Mouse (Mus musculus) adrenal gland (tissue): ENCODE results near the gene Gsk3a.

Experiments
- intact Hi-C: fragments of 180-260 bp; cut with DNase I; formaldehyde crosslinking; loops from one replicate; pipeline ENCODE4 v1.15.1; 2025
- long read RNA-seq, 2 experiments: library from polyadenylated mRNA; unstranded; transcript quantifications; one replicate each; pipeline ENCODE4 v2.0.0; 2020; ENCODE audit warnings: borderline replicate concordance in 1 of 2; ENCODE audit not compliant: insufficient replicate concordance in 1 of 2

Gene Gsk3a
- long read RNA-seq, experiment 1, partial matches to known transcripts: 0 of 1 reads
- long read RNA-seq, experiment 1, other reads (novel, unspliced or antisense): 1 of 1 reads
- long read RNA-seq, experiment 2, partial matches to known transcripts: 0 of 1 reads
- long read RNA-seq, experiment 2, other reads (novel, unspliced or antisense): 1 of 1 reads

DNA sequence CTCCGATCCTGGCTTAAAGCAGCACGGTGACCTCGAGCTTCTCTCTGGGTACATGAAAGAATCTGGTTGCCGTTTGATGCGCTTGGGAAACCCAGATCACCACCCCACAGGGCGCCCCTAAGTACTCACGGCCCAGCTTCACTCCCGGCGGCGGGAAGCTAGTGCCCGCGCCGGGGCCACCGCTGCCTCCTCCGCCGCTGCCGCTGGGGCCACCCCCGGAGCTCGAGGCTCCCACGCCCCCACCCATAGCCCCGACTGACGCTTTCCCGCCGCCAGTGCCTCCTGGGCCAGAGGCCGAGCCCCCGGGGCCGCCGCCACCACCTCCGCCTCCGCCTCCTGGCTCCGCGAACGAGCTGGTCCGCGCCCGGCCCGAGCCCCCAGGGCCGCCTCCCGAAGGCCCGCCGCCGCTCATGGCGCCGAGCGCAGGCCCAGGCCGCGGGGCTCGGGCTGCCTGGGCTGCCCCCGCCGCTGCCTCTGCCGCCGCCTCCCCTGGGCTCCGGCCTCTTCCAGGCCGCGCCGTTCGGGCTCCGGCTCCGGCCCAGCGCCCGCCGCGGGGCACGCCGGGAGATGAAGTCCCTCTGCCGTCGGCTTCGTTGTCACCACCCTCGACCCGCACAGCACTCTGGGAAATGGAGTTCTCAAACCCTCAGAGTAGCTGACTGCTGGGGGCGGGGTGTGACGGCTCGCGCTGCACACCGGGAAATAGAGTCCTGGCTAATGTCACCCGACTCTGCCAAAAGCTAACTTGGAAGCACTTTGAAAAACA lies at the start of gene Gsk3a:
Gene Gsk3a (minus strand): TSS at position 603 of the 766 bp plus-strand sequence.
- intact Hi-C loops: no loop called here

DNA sequence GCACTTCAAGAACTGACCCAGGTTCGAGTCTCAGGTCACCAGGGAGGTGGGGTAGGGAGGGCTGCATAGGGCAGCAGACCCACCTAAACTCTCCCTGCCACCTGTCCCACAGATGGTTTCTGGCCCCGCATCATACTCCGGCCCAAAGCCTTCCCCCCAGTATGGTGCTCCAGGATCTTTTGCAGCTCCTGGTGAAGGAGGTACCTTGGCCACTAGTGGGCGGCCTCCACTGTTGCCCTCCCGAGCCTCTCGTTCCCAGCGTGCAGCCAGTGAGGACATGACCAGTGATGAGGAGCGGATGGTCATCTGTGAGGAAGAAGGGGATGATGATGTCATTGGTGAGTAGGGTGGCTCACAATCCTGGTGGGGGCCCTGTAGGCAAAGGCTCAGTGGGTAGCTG lies 49.3 kb upstream of the Gsk3a start:
- intact Hi-C loops: no loop called here

DNA sequence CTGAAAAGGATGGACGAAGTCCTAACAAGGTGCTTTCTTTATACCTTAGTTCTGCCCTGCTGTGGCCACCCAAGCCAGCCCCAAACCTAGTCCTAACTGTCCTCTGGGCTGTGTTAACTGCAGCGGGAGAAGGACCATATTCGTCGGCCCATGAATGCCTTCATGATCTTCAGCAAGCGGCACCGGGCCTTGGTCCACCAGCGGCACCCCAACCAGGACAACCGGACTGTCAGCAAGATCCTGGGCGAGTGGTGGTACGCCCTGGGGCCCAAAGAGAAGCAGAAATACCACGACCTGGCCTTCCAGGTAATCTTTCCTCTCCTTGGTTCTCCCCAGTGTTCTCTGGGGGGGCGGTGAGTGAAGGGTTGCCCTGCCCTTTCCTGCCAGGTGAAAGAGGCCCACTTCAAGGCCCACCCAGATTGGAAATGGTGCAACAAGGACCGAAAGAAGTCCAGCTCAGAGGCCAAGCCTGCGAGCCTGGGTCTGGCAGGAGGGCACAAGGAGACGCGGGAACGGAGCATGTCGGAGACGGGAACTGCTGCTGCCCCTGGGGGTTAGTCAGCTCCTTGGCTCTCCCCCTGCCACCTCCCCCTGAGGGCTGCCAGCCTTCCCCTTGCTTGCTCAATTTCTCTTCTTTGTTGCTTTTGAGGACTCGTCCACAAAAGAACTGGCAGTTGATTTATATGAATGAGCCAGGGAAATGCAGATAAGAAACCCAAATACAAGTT lies 48.0 kb upstream of the Gsk3a start:
- intact Hi-C loops: loop anchor here (2.0 kb wide), 1 partner anchor 29 kb away; no protein-coding TSS in a partner anchor

DNA sequence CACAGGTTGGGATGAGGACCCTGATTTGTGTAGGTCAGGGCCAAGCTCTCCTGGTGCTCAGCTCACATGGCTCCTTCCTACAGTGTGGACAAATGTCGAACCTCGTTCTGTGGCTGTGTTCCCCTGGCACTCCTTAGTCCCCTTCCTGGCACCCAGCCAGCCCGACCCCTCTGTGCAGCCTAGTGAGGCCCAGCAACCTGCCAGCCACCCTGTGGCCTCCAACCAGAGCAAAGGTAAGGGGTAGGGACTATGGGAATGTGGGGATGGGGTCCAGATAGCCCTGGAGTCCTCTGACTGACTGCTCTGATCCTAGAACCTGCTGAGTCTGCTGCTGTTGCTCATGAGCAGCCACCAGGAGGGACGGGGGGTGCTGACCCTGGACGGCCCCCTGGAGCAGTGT lies 47.1 kb upstream of the Gsk3a start:
- intact Hi-C loops: loop anchor here (2.0 kb wide), 1 partner anchor 30 kb away; no protein-coding TSS in a partner anchor

DNA sequence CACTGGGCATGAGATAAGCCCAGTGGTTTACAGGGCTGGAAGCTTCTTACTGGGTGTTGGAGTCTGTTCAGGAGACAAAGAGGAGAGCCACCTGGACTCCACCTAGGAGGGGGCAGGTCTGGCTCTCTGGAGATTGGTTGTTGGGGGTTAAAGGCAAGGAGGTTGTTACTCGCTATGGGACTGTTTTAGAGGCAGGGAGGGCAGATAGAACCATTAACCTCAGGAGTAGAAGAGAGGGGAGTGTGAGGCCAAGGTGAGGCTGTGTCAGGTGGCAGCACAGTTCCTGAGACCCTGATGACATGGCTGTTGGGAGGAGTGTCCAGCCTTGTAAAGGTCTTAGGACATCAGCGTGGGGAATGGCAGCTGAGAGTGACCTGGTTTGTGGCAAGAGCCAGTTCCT lies 46.5 kb upstream of the Gsk3a start:
- intact Hi-C loops: loop anchor here (2.0 kb wide), 1 partner anchor 31 kb away; no protein-coding TSS in a partner anchor

DNA sequence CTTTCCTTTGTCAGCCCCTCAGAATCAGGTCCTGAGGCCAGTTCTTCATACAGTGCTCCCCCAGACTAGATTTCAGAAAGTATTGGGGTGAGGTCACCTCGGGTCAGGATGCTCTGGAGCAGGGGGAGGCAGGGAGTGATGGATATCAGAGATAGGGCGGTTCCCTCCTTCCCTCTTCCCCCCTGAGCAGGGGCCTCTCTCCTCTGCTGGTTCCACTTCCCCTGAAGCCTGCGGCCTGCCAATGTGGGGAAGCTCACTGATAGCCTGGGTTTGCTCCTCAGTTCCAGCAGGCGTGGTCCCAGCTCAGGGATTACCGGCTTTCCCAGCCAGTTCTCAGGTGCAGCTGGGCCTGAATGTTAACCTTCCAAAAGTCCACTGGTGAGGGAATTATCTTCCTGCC lies 46.0 kb upstream of the Gsk3a start:
- intact Hi-C loops: loop anchor here (2.0 kb wide), 1 partner anchor 31 kb away; no protein-coding TSS in a partner anchor

DNA sequence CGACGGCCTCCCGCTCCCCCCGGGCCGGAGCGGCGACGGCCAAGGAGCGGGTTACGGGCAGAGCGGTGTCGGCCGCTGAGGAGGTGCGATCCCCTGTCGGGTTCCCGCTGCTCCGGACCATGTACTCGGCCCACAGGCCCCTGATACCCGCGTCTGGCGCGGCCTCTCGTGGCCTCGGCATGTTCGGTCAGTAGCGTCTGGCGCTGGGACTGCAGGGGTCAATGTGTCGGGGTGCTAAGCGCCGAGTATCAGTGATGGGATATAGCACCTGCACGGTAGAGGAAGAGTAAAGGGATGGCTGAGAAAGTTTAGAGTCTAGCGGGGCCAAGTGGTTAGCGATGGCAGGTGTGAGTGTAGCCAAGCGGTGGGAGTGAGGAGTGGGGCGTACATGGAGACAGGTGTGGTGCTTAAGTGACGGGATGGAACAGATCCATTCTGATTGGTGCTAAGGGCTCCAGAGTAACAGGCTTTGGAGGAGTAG lies 45.1 kb upstream of the Gsk3a start:
- intact Hi-C loops: no loop called here

DNA sequence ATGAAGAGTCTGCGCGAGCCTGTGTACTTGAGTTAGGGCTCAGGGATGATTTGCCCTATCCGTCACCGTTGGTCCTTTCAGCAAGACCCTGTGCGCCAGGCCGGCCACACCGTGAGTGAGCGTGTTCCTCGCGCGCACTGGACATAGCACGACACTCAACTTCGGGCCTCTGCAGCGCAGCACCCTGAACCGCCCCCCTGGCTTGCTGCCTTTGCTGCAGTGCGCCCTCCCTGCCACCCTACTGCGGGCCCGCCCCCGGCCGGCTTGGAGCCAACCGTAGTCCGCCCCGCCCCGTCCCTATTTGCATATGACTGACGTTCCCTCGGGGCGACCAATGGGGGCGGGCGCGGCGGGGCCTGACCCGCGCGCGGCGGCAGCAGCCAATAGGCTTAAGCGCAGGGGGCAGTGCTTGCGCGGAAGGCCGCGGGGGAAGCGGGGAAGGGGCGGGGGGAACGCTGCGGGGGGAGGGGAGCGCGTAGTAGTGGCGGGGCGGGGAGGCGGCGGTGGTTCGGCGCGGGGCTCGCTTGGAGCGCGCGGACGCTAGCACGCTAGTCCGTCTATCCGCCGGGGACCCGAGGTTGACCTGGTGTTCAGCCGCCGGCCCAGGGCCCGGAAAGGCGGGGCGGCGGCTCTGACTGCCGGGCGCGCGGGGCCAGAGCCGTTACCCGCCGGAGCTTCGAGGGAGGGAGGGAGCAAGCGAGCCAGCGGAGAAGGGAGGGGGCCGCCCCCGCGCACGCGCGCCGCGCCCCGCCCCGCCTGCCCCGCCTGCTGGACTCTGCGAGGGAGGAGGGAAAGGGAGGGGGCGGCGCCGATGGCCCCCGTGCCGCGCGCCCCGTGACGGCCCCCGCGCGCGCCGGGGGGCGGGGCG lies 44.3 kb upstream of the Gsk3a start:
- intact Hi-C loops: no loop called here

DNA sequence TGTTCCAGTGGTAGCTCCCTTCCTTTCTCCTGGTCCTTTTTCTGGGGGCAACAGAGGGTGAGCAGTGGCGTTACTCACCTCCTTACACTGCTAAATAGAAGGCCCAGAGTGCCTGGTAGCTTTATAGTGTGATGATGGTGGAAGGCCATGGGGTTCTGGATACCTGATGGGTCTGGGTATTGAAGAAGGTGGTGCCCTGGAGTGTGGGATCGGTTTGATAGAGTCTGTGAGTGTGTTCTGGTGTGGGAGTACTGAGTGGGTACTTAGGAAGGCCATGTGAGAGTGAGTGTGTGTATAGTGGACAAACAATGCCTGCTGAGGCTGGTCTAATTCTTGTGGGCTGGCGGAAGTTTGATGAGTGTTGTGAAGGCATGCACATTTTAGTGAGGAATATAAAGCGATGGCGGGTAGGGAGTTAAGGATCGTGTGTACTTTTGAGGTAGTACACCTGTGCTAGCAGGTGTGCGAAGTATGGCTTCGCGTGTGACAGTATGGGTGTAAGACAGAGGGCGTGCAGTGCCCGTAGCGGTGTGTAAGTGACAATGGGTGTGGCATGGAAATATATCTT lies 43.6 kb upstream of the Gsk3a start:
- intact Hi-C loops: no loop called here

DNA sequence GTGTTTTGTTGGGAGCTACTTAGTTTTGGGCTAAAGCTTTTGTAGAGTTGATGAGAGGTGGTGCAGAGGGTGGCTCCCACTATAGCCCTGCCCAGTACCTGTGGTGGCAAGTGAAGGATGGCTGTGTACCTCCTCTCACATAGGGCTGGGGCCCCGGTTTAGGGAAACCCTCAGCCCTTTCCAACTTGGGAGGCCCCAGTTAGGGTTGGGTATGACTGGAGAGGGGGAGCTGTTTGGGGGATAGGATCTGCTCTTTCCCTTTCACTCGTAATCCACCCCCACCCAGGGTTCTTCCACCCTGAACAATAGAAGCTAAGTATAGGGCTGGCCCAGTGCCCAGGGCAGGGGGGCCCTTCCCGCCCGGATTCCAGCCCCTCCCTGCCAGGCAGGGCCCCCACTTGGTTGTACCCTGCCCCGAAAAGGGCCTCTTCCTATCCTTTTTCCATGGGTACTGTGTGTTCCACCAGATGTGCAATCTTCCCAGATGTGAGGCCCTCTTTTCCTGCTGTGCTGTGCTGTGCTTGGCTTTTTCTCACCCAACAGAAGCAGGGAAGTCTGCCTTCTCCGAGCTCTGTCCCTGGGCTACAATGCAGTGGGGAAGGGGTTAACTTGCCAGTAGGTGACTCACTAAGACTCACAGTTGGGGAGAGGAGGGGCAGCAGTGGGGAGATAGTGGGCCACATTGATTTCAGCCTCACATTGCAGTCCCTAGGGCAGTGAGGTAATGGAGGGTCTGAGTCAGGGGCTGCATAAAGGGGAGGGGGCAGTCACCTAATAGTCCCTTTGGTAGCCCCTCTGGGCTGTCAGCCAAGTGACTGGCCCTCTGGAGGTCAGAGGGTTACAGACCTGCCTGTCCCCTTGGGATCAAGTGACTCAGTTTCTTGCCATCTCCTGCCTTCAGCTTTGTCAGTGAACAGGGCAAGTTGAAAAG lies 42.5 kb upstream of the Gsk3a start:
- intact Hi-C loops: no loop called here

DNA sequence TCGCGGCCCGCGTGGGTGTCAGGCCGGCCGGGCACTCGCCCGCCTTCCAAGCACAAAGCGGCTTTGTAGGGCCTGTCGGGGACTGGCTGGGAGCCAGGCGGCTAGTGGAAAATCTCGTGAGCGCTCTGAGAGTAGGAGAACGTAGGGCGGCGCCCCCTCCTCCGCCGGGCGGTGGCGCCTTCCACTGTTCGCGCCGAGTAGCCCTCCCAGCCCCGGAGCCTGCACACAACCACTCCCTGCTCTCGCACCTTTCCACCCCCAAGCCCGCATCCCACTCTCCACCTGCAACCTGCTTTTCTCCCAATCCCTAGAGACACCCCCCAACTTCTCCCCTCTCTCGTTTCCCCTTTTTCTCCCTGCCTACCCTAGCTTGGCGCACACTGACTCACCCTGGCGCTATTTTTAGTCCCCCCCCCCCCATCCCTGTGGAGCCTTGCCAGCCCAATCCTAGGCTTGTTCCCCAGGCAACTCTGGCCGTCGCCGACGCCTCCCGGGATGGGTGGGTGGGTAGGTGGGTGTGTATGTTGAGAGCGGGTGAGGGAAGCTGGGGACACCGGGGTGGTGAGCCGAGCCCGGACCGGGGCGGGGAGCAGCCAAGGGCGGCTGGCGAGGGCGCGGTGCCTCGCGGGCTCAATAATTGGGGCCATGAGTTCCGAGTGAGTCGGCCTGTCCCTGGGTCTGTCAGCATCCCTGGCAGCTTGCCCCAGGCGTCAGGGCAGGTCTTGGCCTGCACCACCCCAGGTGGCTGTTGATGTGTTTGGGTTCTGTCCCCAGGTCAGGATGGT lies 41.6 kb upstream of the Gsk3a start:
- intact Hi-C loops: no loop called here

DNA sequence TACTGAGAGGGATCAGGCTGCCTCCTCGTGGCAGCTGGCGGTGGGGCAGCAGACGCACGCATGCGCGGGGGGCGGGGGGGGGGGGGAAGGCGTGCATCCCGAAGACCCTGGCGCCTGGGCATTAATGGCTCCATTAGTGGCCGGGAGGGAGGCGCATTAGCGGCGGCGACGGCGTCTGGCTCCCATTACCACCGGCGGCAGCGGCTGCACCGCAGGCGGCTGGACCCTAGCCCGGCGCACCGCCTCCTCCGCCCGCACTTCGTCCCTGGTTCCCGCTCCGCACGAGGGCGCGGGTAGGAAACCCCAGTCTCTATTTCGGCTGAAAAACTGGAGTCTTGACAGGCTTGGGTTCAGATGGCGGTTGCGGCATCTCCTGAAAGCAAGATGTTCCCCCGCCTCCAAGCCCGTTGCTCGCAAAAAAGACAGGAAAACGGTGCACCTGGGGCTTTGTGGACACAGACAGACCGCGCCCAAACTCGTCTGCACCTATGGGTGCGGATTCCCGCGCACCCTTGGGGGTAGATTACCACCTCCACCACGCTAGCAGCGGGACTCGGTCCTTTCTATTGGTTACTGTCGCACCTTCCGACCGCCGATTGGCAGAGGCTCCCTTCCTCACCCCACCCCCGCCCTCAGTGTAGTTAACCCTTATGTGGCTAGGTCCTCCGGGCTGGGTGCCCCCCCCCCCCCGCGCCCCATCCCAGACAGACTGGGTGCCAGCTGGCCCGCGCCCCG lies 40.9 kb upstream of the Gsk3a start:
- intact Hi-C loops: loop anchor here (1.0 kb wide), 1 partner anchor 39 kb away; no protein-coding TSS in a partner anchor

DNA sequence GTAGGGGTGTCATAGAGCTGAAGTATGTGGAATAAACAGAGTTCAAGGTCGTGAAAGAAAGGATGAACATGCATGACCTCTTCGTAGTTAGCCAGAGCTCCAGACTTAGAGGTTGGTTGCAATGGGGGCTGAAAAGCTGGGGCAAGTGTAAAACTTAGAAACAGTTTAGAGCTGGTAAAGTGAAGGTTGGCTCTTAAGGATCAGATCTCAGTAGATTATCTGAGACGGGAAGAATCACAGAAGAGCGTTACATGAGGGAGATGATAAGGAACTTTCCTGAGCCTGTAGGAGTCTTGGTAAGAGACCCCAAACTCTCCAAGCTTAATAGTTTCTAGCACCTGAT lies 40.3 kb upstream of the Gsk3a start:
- intact Hi-C loops: loop anchor here (1.0 kb wide), 1 partner anchor 39 kb away; no protein-coding TSS in a partner anchor

DNA sequence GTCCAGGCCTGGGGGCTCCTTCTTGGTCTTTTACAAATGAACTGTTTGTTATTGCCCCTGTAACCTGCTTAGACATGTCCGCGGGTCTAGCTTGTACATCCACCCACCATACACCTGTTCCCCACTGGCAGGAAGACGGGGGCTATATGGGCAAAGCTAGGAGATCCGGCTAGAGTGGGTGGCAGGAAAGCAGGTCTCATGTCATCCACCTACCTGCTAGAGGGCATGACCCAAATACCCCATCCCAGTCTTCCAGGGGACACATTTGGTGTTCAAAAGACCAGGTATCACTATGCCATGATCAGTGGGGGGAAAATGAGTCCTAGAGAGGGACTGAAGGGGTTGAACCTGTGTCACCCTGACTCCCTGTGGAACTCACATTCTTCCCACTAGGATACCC lies 39.8 kb upstream of the Gsk3a start:
- intact Hi-C loops: no loop called here

DNA sequence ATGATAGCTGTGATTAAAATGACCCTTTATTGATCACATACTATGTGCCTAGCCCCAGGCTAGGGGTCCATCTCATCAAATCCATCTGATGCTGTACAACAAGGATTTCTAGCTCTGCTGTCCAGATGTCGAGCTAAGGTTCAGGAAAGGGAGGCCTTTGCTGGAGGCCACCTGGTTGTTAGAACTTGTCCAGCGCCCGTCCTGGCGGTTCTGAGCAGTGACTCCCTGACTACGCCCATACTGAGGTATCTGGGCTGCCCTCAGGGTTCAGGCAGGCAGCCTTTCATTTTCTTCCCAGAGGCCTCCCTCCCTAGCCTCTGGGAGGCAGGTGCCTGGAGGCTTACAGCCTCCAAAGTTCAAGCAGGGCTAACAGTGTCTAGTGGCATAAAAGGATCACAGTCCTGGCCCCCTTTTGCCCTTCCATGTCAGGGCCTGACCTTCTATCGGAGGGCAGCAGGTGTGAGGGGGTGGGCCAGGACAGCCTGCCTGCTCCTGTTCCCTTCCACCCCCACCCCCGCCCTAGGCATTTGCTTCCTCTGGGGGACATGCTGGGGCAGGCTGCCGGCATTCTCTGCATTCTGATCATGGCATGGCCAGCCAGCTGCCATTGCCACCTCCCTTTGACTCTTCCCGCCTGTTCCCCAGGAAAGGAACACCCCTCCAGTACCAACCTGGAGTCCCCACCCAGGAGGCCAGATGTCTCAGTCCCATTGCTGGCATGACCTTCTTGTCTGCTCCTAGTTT lies 38.1 kb upstream of the Gsk3a start:
- intact Hi-C loops: no loop called here

DNA sequence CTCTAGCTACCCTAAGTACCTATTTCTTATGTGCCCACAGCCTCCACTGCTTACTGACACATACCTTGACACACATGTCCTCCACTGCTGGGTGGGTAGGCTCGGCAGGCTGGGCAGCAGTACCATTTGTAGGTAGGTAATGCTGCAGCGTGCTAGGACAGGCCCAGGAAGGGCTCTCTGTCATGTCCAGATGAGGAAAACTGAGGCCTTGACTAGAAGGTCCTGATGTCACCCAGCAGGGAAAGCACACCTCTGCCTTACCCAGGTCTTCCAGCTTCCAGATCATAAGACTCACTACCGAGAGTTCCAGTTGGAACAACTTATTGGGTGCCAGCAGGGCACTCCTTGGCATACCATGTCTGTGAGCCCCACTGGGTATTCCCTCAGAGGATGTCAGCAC lies 37.3 kb upstream of the Gsk3a start:
- intact Hi-C loops: no loop called here

DNA sequence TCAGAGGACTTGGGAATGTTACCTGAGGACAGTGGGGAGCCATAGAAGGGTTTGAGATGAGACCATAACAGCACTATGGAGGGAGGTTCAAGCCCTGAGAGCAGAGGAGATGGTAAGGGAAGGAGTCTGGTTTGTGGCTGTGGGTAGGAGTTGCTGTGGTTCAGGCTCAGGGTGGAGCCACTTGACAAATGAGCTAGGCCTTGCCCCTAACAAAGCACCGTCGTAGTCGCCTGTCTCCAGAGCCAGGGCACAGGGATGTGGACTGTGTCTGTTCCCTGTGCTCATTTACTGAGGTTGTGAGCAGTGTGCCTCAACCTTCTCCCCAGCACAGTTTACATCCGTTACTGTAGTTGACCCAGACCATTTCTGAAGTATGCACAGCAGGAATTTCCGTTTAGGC lies 36.9 kb upstream of the Gsk3a start:
- intact Hi-C loops: no loop called here
